Mouse (Mus musculus): ENCODE results near the gene Notch2. TPM values are rescaled to one million over a fixed set of nuclear protein-coding genes. Genes with fewer than 3 reads are reported as not detected.
A peak's percentile ranks its signal among the peaks of the same experiment; 100 is the strongest.

Notch2 gene
- total RNA-seq, 2 experiments from 2014 or later = 19.3 to 19.5 TPM

- intact Hi-C loops (cut with DNase I) = no loop called here
- no peak for DNase-seq (ENCODE audit: low spot score)
These were observed 12.9 kb downstream of the Notch2 start for GRCm38 (mm10) chr3:98025921-98026880.

- intact Hi-C loops (cut with DNase I) = no loop called here
These were observed 14.0 kb downstream of the Notch2 start for GRCm38 (mm10) chr3:98027371-98027774.

GRCm38 (mm10) chr3:98028072-98028471, 14.7 kb downstream of the Notch2 start:
- no peak for DNase-seq (ENCODE audit: low spot score)
- intact Hi-C loops (cut with DNase I) = no loop called here

More at GRCm38 (mm10) chr3:98027371-98027774, 14.0 kb downstream of the Notch2 start:
- DNase-seq (ENCODE audit: low spot score) = no peak

- intact Hi-C loops (cut with DNase I) = no loop called here
- DNase-seq (ENCODE audit: low spot score) = no peak
These were observed 15.6 kb downstream of the Notch2 start for GRCm38 (mm10) chr3:98028936-98029335.

GRCm38 (mm10) chr3:98031104-98031503, 17.8 kb downstream of the Notch2 start:
- intact Hi-C loops (cut with DNase I) = no loop called here
- no peak for DNase-seq (ENCODE audit: low spot score)

- intact Hi-C loops (cut with DNase I) = no loop called here
- no peak for DNase-seq (ENCODE audit: low spot score)
These were observed 18.9 kb downstream of the Notch2 start for GRCm38 (mm10) chr3:98032191-98032590.

GRCm38 (mm10) chr3:98032944-98033343, 19.6 kb downstream of the Notch2 start:
- intact Hi-C loops (cut with DNase I) = no loop called here
- DNase-seq (ENCODE audit: low spot score) = no peak

- intact Hi-C loops (cut with DNase I) = no loop called here
- DNase-seq (ENCODE audit: low spot score) = no peak
These were observed 21.6 kb downstream of the Notch2 start for GRCm38 (mm10) chr3:98034622-98035593.

- no peak for DNase-seq (ENCODE audit: low spot score)
- intact Hi-C loops (cut with DNase I) = no loop called here
These were observed 22.8 kb downstream of the Notch2 start for GRCm38 (mm10) chr3:98036161-98036560.

GRCm38 (mm10) chr3:98037151-98037550, 23.8 kb downstream of the Notch2 start:
- intact Hi-C loops (cut with DNase I) = no loop called here
- DNase-seq (ENCODE audit: low spot score) = no peak

- intact Hi-C loops (cut with DNase I) = no loop called here
- DNase-seq (ENCODE audit: low spot score) = no peak
These were observed 25.3 kb downstream of the Notch2 start for GRCm38 (mm10) chr3:98038658-98039057.

GRCm38 (mm10) chr3:98039223-98039622, 25.9 kb downstream of the Notch2 start:
- intact Hi-C loops (cut with DNase I) = no loop called here

GRCm38 (mm10) chr3:98039666-98040456, 26.5 kb downstream of the Notch2 start:
- intact Hi-C loops (cut with DNase I) = loop anchor here (2.0 kb wide), 1 partner anchor 111 kb away; no protein-coding TSS in a partner anchor
- DNase-seq (ENCODE audit: low spot score) = no peak

More at GRCm38 (mm10) chr3:98039223-98039622, 25.9 kb downstream of the Notch2 start:
- no peak for DNase-seq (ENCODE audit: low spot score)

GRCm38 (mm10) chr3:98040836-98041235, 27.5 kb downstream of the Notch2 start:
- intact Hi-C loops (cut with DNase I) = loop anchor here (2.0 kb wide), 1 partner anchor 112 kb away; no protein-coding TSS in a partner anchor
- no peak for DNase-seq (ENCODE audit: low spot score)

GRCm38 (mm10) chr3:98042301-98042700, 29.0 kb downstream of the Notch2 start:
- intact Hi-C loops (cut with DNase I) = no loop called here

GRCm38 (mm10) chr3:98042955-98043456, 29.7 kb downstream of the Notch2 start:
- intact Hi-C loops (cut with DNase I) = no loop called here
- peak; percentile 49 for DNase-seq (ENCODE audit: low spot score)

More at GRCm38 (mm10) chr3:98042301-98042700, 29.0 kb downstream of the Notch2 start:
- DNase-seq (ENCODE audit: low spot score) = no peak

- intact Hi-C loops (cut with DNase I) = no loop called here
- DNase-seq (ENCODE audit: low spot score) = no peak
These were observed 30.3 kb downstream of the Notch2 start for GRCm38 (mm10) chr3:98043669-98044068.

- intact Hi-C loops (cut with DNase I) = no loop called here
- no peak for DNase-seq (ENCODE audit: low spot score)
These were observed 31.5 kb downstream of the Notch2 start for GRCm38 (mm10) chr3:98044768-98045368.

Data from heart, postnatal 25 days (tissue).